Mouse (Mus musculus): ENCODE data around the gene Acad11. TPM values are rescaled to one million over a fixed set of nuclear protein-coding genes. Genes with fewer than 3 reads are reported as not detected.

Acad11 gene
- 10 to 100 TPM; 21.9 to 25.6 TPM for total RNA-seq (2021)

GRCm38 (mm10) chr9:104063244-104063961 is at the start of gene Acad11:
Gene Acad11, plus strand, starts transcription at chr9:104063377.
- DNase-seq (ENCODE audit: low spot score in 2 of 2) = peak; percentile 88 to 92
- intact Hi-C loops (cut with DNase I) = no loop called here

- no peak for DNase-seq (ENCODE audit: low spot score in 2 of 2)
- intact Hi-C loops (cut with DNase I) = no loop called here
Measured at GRCm38 (mm10) chr9:104014526-104014925, 48.7 kb upstream of the Acad11 start.

- intact Hi-C loops (cut with DNase I) = no loop called here
- no peak for DNase-seq (ENCODE audit: low spot score in 2 of 2)
Measured at GRCm38 (mm10) chr9:104021026-104021425, 42.2 kb upstream of the Acad11 start.

- intact Hi-C loops (cut with DNase I) = no loop called here
- no peak for DNase-seq (ENCODE audit: low spot score in 2 of 2)
Measured at GRCm38 (mm10) chr9:104027186-104027585, 36.0 kb upstream of the Acad11 start.

GRCm38 (mm10) chr9:104029861-104030260 is 33.3 kb upstream of the Acad11 start:
- no peak for DNase-seq (ENCODE audit: low spot score in 2 of 2)
- intact Hi-C loops (cut with DNase I) = no loop called here

- intact Hi-C loops (cut with DNase I) = no loop called here
- DNase-seq (ENCODE audit: low spot score in 2 of 2) = no peak
Measured at GRCm38 (mm10) chr9:104034231-104034630, 28.9 kb upstream of the Acad11 start.

- no peak for DNase-seq (ENCODE audit: low spot score in 2 of 2)
- intact Hi-C loops (cut with DNase I) = no loop called here
Measured at GRCm38 (mm10) chr9:104034718-104035117, 28.5 kb upstream of the Acad11 start.

GRCm38 (mm10) chr9:104035261-104036015 is 27.7 kb upstream of the Acad11 start:
- intact Hi-C loops (cut with DNase I) = no loop called here
- peak; percentile 56 to 67 for DNase-seq (ENCODE audit: low spot score in 2 of 2)

GRCm38 (mm10) chr9:104038266-104038665 is 24.9 kb upstream of the Acad11 start:
- intact Hi-C loops (cut with DNase I) = no loop called here
- DNase-seq (ENCODE audit: low spot score in 2 of 2) = no peak

GRCm38 (mm10) chr9:104039031-104039695 is 24.0 kb upstream of the Acad11 start:
- no peak for DNase-seq (ENCODE audit: low spot score in 2 of 2)
- intact Hi-C loops (cut with DNase I) = no loop called here

- no peak for DNase-seq (ENCODE audit: low spot score in 2 of 2)
- intact Hi-C loops (cut with DNase I) = no loop called here
Measured at GRCm38 (mm10) chr9:104039742-104040141, 23.4 kb upstream of the Acad11 start.

GRCm38 (mm10) chr9:104040362-104040761 is 22.8 kb upstream of the Acad11 start, which contains the start of gene Gm28305:
Gene Gm28305, plus strand, starts transcription at chr9:104040662.
- DNase-seq (ENCODE audit: low spot score in 2 of 2) = no peak
- intact Hi-C loops (cut with DNase I) = no loop called here

- intact Hi-C loops (cut with DNase I) = no loop called here
- DNase-seq (ENCODE audit: low spot score in 2 of 2) = no peak
Measured at GRCm38 (mm10) chr9:104043676-104044075, 19.5 kb upstream of the Acad11 start.

GRCm38 (mm10) chr9:104051028-104051427 is 12.1 kb upstream of the Acad11 start:
- DNase-seq (ENCODE audit: low spot score in 2 of 2) = no peak
- intact Hi-C loops (cut with DNase I) = no loop called here

- peak; percentile 78 to 79 for DNase-seq (ENCODE audit: low spot score in 2 of 2)
- intact Hi-C loops (cut with DNase I) = no loop called here
Measured at GRCm38 (mm10) chr9:104062430-104063243, 540 bp upstream of the Acad11 start, which contains the start of gene Uba5. Gene Uba5, minus strand, starts transcription at chr9:104063134.

- intact Hi-C loops (cut with DNase I) = no loop called here
- no peak for DNase-seq (ENCODE audit: low spot score in 2 of 2)
Measured at GRCm38 (mm10) chr9:104064571-104064970, 1.4 kb downstream of the Acad11 start.

GRCm38 (mm10) chr9:104070241-104070640 is 7.1 kb downstream of the Acad11 start:
- no peak for DNase-seq (ENCODE audit: low spot score in 2 of 2)
- intact Hi-C loops (cut with DNase I) = loop anchor here (10.0 kb wide), 1 partner anchor 115 kb away; no protein-coding TSS in a partner anchor

- intact Hi-C loops (cut with DNase I) = loop anchor here (10.0 kb wide), 1 partner anchor 114 kb away; no protein-coding TSS in a partner anchor
- no peak for DNase-seq (ENCODE audit: low spot score in 2 of 2)
Measured at GRCm38 (mm10) chr9:104070863-104071604, 7.9 kb downstream of the Acad11 start.

GRCm38 (mm10) chr9:104075808-104076207 is 12.6 kb downstream of the Acad11 start:
- intact Hi-C loops (cut with DNase I) = loop anchor here (10.0 kb wide), 1 partner anchor 109 kb away; no protein-coding TSS in a partner anchor
- DNase-seq (ENCODE audit: low spot score in 2 of 2) = no peak

Measured in left cerebral cortex, postnatal 36 days (tissue).